Mouse (Mus musculus) liver, embryonic 14.5 days (tissue): ENCODE measurements around the gene Fbxo39. TPM values are rescaled to one million over a fixed set of nuclear protein-coding genes. Genes with fewer than 3 reads are reported as not detected.

Source experiments
- ATAC-seq: fragments of 200-750 bp; cut with Nextera tagmentation; 2 replicates; pipeline ENCODE4 v1.8.0; 2017; ENCODE audit warnings: moderate number of reproducible peaks, mild to moderate bottlenecking, moderate library complexity; ENCODE audit not compliant: insufficient read depth
- DNase-seq, 3 experiments: peaks; one replicate each; pipeline ENCODE4 v3.0.0-alpha.2; 2012 to 2013; ENCODE audit warnings: low read depth in 3 of 3, low spot score in 3 of 3
- H3K27ac ChIP-seq: fragments of 300-500 bp; sonication (generic); 2 replicates; pipeline ENCODE4 v1.5.1; 2014; ENCODE audit warnings: moderate library complexity, mild to moderate bottlenecking, control low read depth, inconsistent platforms
- H3K27me3 ChIP-seq: fragments of 300-500 bp; sonication (generic); 2 replicates; pipeline ENCODE4 v1.6.1; 2014; ENCODE audit warnings: mild to moderate bottlenecking, low read length, moderate library complexity; ENCODE audit not compliant: control insufficient read depth, insufficient read depth
- H3K36me3 ChIP-seq: fragments of 300-500 bp; sonication (generic); replicated peaks from 2 replicates; pipeline ENCODE4 v1.6.1; 2014; ENCODE audit warnings: low read depth; ENCODE audit not compliant: control insufficient read depth, insufficient read depth
- H3K4me1 ChIP-seq, 2 experiments: fragments of 200-500 bp in 1 of 2; fragments of 300-500 bp in 1 of 2; sonication (generic) in 1 of 2; replicated peaks; 2 replicates each; pipeline ENCODE4 v1.6.1; 2012 to 2014; ENCODE audit warnings: antibody characterized with exemption in 1 of 2, inconsistent platforms in 1 of 2, low read length in 1 of 2; ENCODE audit not compliant: control insufficient read depth in 2 of 2, insufficient read depth in 2 of 2
- H3K4me2 ChIP-seq: fragments of 300-500 bp; sonication (generic); 2 replicates; pipeline ENCODE4 v1.6.1; 2014; ENCODE audit warnings: low read depth, mild to moderate bottlenecking, control low read depth, moderate library complexity
- H3K4me3 ChIP-seq, 2 experiments: fragments of 200-500 bp in 1 of 2; fragments of 300-500 bp in 1 of 2; sonication (generic) in 1 of 2; 2 replicates each; pipeline ENCODE4 v1.5.1; 2012 to 2014; ENCODE audit warnings: low read depth in 2 of 2, low read length in 2 of 2, mild to moderate bottlenecking in 2 of 2, control low read depth in 1 of 2, inconsistent platforms in 1 of 2, moderate library complexity in 1 of 2; ENCODE audit not compliant: insufficient read depth in 1 of 2
- H3K9ac ChIP-seq: fragments of 300-500 bp; sonication (generic); replicated peaks from 2 replicates; pipeline ENCODE4 v1.6.1; 2014; ENCODE audit warnings: mild to moderate bottlenecking, control low read depth, moderate library complexity
- H3K9me3 ChIP-seq: fragments of 300-500 bp; sonication (generic); 2 replicates; pipeline ENCODE4 v1.6.1; 2016; ENCODE audit warnings: low read length, mixed read lengths; ENCODE audit not compliant: control insufficient read depth
- CTCF ChIP-seq: IDR thresholded peaks from 2 replicates; pipeline ENCODE4 v1.5.1; 2016; ENCODE audit warnings: antibody characterized with exemption, low read depth, control low read depth
- EP300 ChIP-seq: IDR thresholded peaks from 2 replicates; pipeline ENCODE4 v1.6.1; 2016; ENCODE audit warnings: antibody characterized with exemption, low read depth
- WGBS: fragments of 180-500 bp; shearing (Covaris S2); extraction: QIAGEN DNeasy Blood & Tissue Kit; methylation state at CpG from one replicate; pipeline ENCODE4 v1.1.7; 2014; ENCODE audit not compliant: insufficient replicate concordance; 5-methylcytosine and 5-hydroxymethylcytosine counted together
- polyA plus RNA-seq, 2 experiments: library from polyadenylated mRNA; depleted of rRNA in 1 of 2; stranded (reverse) in 1 of 2; unstranded in 1 of 2; fragments of >200 nt; fragmentation: Nextera tagmentation in 1 of 2; extraction: Ambion mirVana in 1 of 2; gene quantifications; 2 replicates each; pipeline versions ENCODE4 v1.2.1 to v1.2.3; 2012 to 2014

Gene Fbxo39
- polyA plus RNA-seq, 2 experiments, result not detected

- Histone ChIP-seq H3K9ac (no peak overlapping the region), H3K4me3 (no peak overlapping the region), H3K4me1 (no peaks in the 10 kb centered on the region), H3K36me3 (no peaks in the 10 kb centered on the region), H3K27me3 (no peaks in the 10 kb centered on the region), H3K27ac (no peak overlapping the region), H3K4me2 (no peak overlapping the region), H3K9me3 (no peaks in the 10 kb centered on the region)
- ATAC-seq (no peak), DNase-seq (no peak)
- 20% methylated on average over 1 of the region's 1 CpGs for WGBS
- TF ChIP-seq EP300 (no peak), CTCF (no peak)
These were observed 38.0 kb downstream of the Fbxo39 start for GRCm38 (mm10) chr11:72352272-72352671.

DNA sequence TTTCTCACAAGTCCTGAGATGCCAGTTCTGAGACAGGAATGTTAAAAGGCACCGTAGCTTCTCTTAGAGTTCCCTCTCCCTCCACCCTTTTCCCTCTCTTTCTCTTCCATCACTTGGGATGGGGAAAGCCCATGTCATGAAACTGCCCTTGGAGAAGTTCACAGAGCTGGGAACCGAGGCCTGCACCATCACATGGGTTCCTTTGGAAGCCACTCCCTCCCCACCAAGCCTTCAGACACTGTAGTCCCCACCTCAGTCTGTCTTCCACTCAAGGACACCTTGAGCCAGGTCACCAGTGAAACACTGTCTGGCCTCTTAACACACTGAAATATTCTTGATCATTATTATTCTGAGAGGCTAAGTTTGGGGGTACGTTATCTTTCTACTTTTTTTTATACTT, 38.9 kb downstream of the Fbxo39 start:
- Histone ChIP-seq H3K36me3 (no peaks in the 10 kb centered on the region), H3K27me3 (no peaks in the 10 kb centered on the region), H3K4me1 (no peaks in the 10 kb centered on the region), H3K9me3 (no peaks in the 10 kb centered on the region), H3K4me3 (no peak overlapping the region), H3K27ac (no peak overlapping the region), H3K9ac (no peak overlapping the region), H3K4me2 (no peak overlapping the region)
- 57% methylated on average over 3 of the region's 3 CpGs for WGBS
- ATAC-seq (no peak), DNase-seq (no peak)
- no peak for TF ChIP-seq EP300
- no peak for TF ChIP-seq CTCF

DNA sequence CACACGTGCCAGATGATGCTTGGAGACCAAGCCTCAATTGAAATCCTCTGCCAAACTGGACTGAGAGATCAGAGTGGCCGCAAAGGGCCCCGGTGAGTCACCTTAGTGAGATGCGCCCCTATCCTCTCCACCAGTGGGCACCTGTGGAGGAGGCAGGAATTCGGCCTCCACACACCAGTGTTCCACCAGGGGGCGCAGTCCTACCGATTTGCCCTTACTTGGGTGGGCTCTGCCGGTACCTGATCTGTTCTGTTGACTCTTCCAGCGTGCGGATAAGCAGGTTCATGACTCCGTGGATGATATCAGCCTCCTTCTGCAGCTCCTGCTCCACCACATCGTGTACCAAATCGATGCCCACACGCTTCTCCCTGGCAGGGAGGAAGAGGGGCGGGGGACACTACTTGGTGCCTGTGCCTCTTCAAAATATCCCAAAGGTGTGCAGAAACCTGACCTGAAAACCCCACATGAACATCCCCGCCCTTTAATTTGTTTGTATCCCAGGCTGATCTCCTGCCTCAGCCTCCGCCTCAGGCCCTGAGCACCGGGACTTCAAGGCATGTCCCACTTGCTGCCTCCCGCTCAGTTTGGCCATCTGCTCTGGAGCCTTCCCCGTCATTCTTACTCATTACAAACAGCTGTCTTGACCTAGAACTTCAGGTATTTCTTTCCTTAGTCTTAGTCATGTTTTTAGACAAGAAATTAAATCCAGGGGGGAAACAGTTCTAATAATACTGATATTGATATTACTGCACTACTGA, 40.9 kb downstream of the Fbxo39 start:
- no peaks in the 10 kb centered on the region for H3K9me3 ChIP-seq
- peak in 2 of 3 experiments; percentile 10 to 16 for DNase-seq
- H3K4me2 ChIP-seq, result no peak overlapping the region
- no peak overlapping the region for H3K9ac ChIP-seq
- 19% methylated on average over 20 of the region's 20 CpGs for WGBS
- no peak overlapping the region for H3K27ac ChIP-seq
- TF ChIP-seq EP300 (no peak), CTCF (peak; percentile 95)
- no peak overlapping the region for H3K4me3 ChIP-seq
- H3K36me3 ChIP-seq, result no peaks in the 10 kb centered on the region
- H3K4me1 ChIP-seq, result no peaks in the 10 kb centered on the region
- H3K27me3 ChIP-seq, result no peaks in the 10 kb centered on the region
- ATAC-seq, result no peak

- Histone ChIP-seq H3K4me3 (peak overlapping the region; percentile 34 to 39), H3K36me3 (no peaks in the 10 kb centered on the region), H3K4me1 (no peaks in the 10 kb centered on the region), H3K9ac (no peak overlapping the region), H3K27me3 (peaks cover 4% of the 10 kb centered on the region; the same call in 1 of the 2 replicates), H3K4me2 (peak overlapping the region; percentile 64), H3K9me3 (no peaks in the 10 kb centered on the region), H3K27ac (no peak overlapping the region)
- peak in 2 of 3 experiments; percentile 10 to 15 for DNase-seq
- no peak for TF ChIP-seq CTCF
- no peak for TF ChIP-seq EP300
- 11% methylated on average over 42 of the region's 42 CpGs for WGBS
- no peak for ATAC-seq
These were observed 47.4 kb downstream of the Fbxo39 start for GRCm38 (mm10) chr11:72361385-72362346.

DNA sequence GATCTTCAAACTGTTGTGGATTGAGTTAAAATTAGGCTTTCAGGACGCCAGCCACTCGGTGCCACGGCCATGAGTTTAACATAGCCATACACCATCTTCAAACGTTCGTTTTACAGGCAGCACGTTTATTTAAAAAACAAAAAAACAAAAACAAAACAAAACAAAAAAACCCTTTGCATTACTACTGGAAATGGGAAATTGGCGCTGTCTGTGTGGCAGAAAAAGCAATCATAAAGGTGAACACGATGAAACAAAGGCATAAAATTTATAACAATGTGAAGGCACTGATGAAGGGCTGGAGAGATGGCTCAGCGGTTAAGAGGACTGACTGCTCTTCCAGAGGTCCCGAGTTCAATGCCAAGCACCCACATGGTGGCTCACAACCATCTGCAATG, 48.1 kb downstream of the Fbxo39 start, which contains the start of gene Tekt1:
Tekt1 (minus strand) TSS at position 96 of the 395 bp plus-strand sequence.
- peaks cover 4% of the 10 kb centered on the region; the same call in 1 of the 2 replicates for H3K27me3 ChIP-seq
- WGBS, result 24% methylated on average over 10 of the region's 10 CpGs
- H3K9me3 ChIP-seq, result no peaks in the 10 kb centered on the region
- H3K4me3 ChIP-seq, result peak within 1 kb of the TSS; percentile 34 to 39
- ATAC-seq (no peak), DNase-seq (no peak)
- no peaks in the 10 kb centered on the region for H3K4me1 ChIP-seq
- H3K27ac ChIP-seq, result no peak within 1 kb of the TSS
- TF ChIP-seq EP300 (no peak), CTCF (no peak)
- H3K36me3 ChIP-seq, result no peaks in the 10 kb centered on the region
- H3K9ac ChIP-seq, result no peak within 1 kb of the TSS
- peak within 1 kb of the TSS; percentile 64 for H3K4me2 ChIP-seq
